Mouse (Mus musculus) embryo, embryonic 11 days (tissue): ENCODE results near the gene AY074887.
"Not testable (repeated sequence)": the region's sequence is repeated elsewhere in the genome, so short reads cannot be mapped to it uniquely, and the experiment has no call there.

Experiments
- DNase-seq: peaks from one replicate; pipeline ENCODE4 v3.0.0-alpha.2; 2015

Gene AY074887

DNA sequence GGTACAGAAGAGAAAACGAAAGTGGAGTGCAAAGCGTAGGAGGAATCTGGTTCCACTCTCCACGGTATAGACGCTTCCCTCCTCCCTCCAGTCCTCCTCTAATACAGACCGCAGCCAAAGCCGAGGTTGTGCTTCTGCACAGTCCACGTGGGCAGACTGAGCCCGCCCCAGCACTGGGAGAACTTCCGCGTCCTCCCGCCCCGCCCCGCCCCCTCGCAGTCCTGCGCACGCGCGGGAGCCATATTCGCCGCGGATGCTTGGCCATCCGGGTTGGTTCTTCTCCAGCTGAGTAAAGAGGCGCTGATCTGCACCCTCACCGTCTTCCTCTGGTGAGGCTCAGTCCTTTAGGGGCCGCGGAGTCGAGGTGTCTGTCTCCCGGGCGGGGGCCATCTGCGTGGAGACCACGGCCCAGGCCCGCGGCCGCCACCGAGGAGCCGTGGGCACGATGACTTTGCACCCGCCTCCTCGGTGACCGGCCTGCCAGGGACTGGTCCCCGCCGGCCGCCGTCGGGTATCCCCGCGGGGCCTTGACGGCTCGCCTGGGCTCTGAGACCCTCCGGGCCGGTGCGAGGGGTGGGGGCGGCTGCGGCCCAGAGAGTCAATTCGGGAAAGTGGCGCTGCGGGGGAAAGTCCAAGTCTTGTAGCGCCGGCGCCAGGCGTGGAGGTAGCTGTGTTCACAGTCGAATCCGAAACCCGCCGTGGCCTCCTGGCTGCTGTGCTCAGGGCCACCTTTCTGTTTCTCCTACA lies at the start of gene AY074887, which contains the start of gene Psma4:
AY074887 (minus strand) TSS at position 424 of the 747 bp plus-strand sequence.
Psma4 (plus strand) TSS at position 216 of the 747 bp plus-strand sequence.
- DNase-seq = peak; percentile 95

GRCm38 (mm10) chr9:54995645-54996044 lies 44.8 kb upstream of the AY074887 start:
- DNase-seq = no peak

DNA sequence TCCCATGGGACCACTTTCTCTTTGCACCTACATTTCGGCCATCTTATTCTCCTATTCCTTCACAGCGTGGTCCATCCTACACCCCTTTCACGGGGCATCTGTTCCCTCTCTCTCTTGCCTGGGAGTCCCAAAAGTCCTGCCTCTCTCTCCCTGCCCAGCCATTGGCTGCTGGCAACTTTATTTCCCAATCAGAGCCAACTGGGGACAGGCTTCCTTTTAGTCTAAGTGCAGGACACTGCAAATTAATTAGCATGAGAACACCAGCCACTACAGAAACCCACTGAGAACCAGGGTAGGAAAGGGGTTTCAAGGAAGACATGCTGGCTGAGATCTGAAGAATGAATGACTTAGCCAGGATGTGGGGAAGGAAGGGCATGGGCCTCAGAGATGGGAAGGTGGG lies 43.6 kb upstream of the AY074887 start:
- no peak for DNase-seq

DNA sequence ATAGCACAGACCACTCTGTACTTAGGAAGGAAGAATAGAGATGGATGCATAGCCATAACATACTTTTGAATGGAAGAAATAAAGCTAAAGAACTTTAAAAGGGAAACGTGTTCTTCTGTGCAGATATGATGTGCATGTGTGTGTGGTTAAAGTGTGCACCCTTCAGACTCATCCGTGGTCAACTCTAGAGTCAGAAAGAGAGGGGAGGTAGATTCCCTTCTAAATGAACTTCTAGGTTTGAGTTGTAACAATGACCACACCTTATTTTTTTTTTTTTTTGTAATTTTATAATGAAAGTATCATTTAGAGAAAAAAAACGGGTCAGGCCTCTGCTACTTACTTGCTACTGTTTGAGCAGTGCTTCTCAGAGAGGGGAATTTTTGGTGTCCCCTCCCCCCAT lies 39.6 kb upstream of the AY074887 start:
- no peak for DNase-seq

GRCm38 (mm10) chr9:54982401-54982800 lies 31.6 kb upstream of the AY074887 start:
- peak; percentile 15 for DNase-seq

DNA sequence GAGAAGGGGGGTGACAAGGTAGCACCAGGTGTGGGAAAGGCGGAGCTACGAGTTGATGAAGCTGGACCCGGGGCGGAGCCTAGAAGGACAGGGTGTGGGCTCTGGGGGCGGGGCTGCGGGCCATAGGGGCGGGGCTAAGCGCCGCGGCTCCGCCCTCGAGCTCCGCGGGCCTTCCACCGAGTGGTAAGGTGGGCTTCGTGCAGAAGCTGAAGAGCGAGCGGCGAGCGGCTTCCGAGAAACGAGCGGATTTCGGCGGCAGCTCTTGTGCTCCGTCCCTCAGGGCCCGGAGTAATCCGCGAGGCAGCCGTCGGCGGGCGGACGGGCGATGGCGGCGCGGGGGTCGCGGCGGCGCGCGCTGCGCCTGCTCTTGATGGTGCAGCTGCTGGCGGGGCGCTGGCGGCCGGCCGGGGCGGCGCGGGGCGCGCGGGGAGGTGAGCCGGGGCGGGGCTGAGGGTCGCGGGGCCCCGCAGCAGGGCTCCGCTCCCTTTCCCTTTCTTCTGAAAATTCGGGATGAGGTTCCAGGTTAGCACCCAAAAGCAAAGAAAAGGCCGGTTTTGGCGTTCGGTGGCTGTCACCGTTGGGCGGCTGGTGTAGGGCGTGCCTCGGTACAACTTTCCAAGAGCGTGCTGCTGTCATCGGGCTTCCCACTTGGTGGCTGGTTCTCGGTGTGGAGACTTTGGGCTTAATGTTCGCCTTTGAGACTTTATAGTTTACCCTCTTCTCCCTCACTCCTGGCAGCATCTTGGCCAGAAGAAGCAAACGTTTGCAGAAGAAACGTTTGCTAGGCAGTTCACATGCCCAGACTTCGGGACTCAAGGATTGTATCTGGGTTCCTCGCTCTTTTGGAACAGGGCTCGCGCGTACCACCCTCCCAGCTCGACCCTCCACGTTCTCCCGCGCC lies 30.7 kb upstream of the AY074887 start:
- DNase-seq = peak; percentile 82

DNA sequence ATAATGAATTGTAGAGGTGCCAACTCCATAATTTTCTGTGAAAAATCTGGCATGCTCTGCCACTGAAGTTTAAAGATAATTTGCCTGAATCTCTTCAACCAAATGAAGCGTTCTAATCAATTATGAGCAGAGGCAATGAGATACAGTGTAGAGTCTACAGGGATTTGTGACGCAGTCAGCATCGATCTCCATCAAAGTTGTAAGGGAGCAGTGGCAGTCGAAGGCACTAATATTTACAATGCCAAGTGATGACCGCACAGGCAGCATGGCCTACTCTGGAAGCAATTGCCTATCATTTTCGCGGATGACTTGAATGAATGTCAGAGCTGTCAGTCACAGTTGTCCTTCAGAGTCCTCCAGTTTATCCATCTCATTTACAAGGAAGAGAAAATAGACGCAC lies 29.9 kb upstream of the AY074887 start, which contains the start of gene Chrna5:
Chrna5 (plus strand) TSS at position 207 of the 400 bp plus-strand sequence.
- no peak for DNase-seq

DNA sequence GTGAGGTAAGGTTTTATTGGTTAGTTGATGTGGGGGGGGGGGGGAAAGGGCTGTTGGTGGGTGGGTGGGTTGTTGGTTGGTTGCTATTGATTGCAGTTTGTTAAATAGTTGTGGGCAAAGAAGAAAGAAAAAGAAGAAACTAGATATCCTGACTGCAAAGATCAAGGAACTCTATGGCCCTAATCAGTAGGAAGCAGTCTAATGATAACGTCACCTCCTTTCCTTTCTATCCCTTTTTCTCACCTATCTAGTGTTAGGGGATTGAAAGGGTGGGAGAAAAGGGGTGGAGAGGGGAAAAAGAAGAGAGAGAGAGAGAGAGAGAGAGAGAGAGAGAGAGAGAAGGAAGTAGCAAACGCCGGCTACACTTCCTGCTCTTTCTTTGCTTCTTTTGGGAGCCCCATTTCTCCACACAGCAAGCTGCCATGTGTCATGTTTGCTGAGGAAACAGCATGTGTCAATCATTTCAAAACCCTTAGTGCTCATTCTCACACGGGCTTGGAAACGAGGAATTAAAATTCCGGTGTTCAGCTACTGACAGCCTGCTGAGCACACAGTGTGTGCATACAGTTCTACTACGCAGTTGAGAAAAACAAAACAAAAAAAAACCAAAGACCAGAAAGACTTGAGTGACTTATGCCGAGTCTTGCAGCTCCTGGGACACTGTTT lies 19.3 kb upstream of the AY074887 start:
- no peak for DNase-seq

DNA sequence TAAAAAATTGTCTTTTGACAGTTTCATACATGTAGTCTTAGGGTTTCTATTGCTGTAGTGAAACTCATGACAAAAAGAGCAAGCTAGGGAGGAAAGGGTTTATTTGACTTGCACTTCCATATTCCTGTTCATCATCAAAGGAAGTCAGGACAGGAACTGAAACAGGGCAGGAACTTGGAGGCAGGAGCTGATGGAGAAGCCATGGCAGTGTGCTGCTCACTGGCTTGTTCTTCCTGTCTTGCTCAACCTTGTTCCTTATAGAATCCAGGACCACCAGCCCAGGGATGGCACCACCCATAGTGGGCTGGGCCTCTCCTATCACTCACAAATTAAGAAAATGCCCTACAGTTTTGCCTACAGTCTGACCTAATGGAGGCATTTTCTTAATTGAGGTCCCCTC lies 12.9 kb upstream of the AY074887 start:
- DNase-seq = no peak

DNA sequence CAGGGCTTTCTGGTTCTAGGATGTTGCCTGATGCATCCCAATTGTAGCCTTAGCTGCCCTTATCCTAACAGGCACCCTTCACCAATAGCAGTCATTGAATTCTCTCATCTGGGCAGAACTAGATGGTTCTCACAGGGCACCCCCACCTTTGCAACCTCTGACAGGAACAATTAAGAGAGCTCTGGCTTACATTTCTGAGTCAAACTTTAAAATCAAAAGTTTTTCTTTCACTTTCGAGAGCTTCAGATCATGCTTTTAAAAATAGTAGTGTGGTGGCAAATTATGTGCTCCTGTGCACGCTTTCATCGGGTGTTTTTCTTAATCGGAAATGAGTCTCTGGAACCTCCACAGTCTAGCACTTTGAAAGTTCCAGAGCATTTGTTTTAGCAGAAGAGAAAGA lies 10.3 kb upstream of the AY074887 start:
- no peak for DNase-seq

DNA sequence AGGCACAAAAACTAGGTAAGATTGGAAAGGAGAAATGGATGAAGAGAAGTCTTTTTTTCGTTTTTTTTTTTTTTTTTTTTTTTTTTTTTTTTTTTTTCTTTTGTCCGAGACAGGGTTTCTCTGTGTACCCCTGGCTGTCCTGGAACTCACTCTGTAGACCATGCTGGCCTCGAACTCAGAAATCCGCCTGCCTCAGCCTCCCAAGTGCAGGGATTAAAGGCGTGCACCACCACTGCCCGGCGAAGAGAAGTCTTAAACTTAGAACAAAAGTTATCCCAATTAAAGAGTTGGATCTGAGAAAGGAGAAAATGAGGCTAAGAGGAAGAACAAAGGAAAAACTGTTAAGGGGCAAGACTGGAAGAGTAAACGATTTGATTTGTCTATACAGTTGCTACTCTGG lies 636 bp downstream of the AY074887 start:
- DNase-seq = not testable (repeated sequence)

GRCm38 (mm10) chr9:54949465-54949864 lies 1.3 kb downstream of the AY074887 start:
- no peak for DNase-seq

GRCm38 (mm10) chr9:54946256-54946655 lies 4.5 kb downstream of the AY074887 start:
- DNase-seq = no peak

DNA sequence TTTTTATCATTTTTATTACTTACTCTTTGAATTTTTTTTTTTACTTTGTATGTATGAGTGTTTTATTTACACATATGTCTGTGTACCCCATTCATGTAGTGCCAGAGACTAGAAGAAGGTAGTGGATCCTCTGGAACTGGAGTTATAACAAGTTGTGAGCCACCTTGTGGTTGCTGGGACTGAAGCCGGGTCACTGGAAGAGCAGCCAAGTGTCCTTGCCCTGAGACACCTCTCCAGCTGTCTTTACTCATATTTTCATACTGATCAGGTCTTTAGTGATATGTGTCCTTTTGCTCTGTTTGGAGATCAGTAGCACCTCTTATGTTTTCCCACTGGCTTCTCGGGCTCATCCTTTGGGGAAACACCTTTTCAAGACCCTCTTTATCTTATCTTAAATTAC lies 6.3 kb downstream of the AY074887 start:
- no peak for DNase-seq

DNA sequence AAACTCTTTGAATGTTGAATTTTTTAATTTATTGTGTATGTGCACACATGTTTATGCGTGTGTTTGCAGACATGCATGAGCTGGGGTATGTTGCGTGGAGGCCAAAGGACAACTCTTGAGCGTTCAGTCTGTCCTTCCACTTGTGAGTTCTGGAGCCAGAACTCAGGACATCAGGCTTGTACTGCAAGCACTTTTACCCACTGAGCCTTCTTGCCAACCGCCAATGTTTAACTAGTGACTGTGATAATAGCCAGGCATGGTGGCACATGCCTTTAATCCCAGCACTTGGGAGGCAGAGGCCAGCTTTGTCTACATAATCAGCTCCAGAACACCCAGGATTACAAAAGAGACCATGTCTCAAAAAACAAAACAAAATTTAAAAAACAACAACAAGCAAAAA lies 8.7 kb downstream of the AY074887 start:
- no peak for DNase-seq

DNA sequence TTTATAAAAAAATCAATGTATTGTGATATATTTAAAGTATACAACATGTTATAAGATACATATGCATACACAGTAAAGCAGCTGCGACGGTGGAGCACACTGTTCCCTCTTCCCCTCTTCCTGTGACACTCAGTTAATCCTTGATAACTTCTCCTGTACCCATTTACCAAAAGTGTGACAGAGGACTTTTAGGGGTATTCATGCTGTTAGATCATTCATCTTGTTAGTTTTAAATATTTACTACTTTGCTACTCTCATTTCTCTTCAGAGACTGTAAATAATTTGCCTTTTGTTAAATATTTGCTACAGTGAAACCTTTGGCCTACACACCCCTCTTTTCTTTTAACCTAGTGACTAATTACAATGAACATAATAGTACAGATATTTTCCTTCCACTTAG lies 18.4 kb downstream of the AY074887 start:
- DNase-seq = no peak

DNA sequence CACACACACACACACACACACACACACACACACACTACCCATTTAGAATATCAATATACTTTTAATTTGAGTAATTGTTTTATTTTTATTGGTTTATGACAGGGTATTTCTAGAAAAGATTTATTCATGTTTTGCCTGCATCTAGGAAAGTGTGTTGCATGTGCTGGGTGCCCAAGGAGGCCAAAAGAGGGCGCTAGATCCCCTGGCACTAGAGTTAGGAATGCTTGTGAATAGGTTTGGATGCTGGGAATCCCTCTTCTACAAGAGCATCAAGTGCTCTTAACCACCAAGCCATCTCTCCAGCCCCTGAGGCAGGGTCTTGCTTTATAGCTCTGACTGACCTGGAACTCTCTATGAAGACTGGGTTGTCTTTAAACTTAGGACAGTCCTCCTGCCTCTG lies 19.0 kb downstream of the AY074887 start:
- no peak for DNase-seq

- no peak for DNase-seq
These were observed 20.1 kb downstream of the AY074887 start for GRCm38 (mm10) chr9:54930741-54931140.

- DNase-seq = no peak
These were observed 30.9 kb downstream of the AY074887 start for GRCm38 (mm10) chr9:54919946-54920345.

DNA sequence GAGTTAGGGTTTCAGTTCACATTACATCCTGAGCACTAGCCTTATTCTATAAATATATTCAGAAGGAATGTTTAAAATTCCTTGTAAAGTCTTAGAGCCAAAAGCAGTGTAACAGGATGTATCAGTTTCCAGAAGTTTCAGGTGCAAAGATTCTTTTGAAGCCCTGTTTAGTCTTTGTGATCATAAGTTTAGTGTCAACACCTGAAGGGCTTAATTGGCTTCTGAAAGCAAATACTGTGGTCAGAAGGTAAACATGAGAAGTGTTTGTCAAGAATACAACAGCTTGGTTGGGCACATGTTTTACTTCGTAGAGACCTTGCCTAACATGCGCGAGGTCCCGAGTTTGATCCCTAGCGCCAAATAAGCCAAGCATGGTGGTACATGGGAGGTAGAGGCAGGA lies 32.0 kb downstream of the AY074887 start:
- DNase-seq = no peak

- DNase-seq = no peak
These were observed 32.6 kb downstream of the AY074887 start for GRCm38 (mm10) chr9:54918191-54918590.

DNA sequence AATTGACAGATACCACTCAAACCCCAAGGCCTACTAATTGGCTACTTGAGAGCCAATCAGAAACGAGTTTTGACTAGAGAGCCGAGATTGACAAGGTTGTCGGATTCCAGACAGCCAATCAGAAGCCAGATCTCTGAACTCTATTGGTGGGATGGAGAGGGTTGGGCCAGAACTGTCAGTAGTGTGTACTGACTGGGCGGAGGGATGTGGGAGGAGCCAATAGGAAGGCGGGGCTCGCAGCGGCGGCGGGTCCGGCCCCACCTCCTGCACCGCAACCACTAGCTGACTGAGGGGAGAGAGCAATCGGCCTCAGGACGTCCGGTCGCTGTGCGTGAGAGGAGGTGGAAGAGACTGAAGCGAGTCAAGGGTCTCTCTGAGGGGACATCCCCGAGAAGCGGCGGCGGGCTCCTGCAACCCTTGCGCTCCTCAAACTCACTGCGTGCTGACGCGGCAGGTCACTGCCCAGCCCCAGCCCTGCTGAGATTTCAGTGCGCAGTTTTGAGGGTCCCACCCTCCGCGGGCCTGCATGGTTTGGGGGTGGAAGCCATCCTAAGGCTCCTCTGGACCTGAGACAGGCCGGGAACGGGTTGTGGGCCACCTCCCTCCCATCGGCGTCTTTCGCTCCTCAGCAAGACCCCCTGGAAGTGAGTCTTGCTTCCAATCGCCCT lies 33.7 kb downstream of the AY074887 start, which contains the start of gene Hykk:
Hykk (plus strand) TSS at position 274 of the 668 bp plus-strand sequence.
- peak; percentile 93 for DNase-seq

- no peak for DNase-seq
These were observed 34.4 kb downstream of the AY074887 start for GRCm38 (mm10) chr9:54916401-54916800.
